Mouse (Mus musculus) kidney, postnatal 25 days (tissue): Measurements from ENCODE around the gene Nr6a1.

Experiments used
- DNase-seq, 2 experiments: peaks; one replicate each; pipeline ENCODE4 v3.0.0; 2021; ENCODE audit warnings: mixed read lengths in 2 of 2

Gene Nr6a1

GRCm38 (mm10) chr2:38781945-38782720 lies 145.4 kb downstream of the Nr6a1 start:
- DNase-seq = no peak

GRCm38 (mm10) chr2:38779939-38780338 lies 147.5 kb downstream of the Nr6a1 start:
- no peak for DNase-seq

GRCm38 (mm10) chr2:38777326-38777725 lies 150.2 kb downstream of the Nr6a1 start:
- DNase-seq = no peak

- DNase-seq = no peak
Measured at GRCm38 (mm10) chr2:38774936-38775335, 152.6 kb downstream of the Nr6a1 start.

GRCm38 (mm10) chr2:38771478-38771797 lies 156.1 kb downstream of the Nr6a1 start:
- peak in 1 of 2 experiments; percentile 5 for DNase-seq

GRCm38 (mm10) chr2:38770772-38771477 lies 156.6 kb downstream of the Nr6a1 start:
- DNase-seq = no peak

GRCm38 (mm10) chr2:38767177-38767931 lies 160.1 kb downstream of the Nr6a1 start:
- no peak for DNase-seq

GRCm38 (mm10) chr2:38739847-38740246 lies 187.6 kb downstream of the Nr6a1 start:
- DNase-seq = no peak

GRCm38 (mm10) chr2:38739410-38739809 lies 188.1 kb downstream of the Nr6a1 start:
- peak; percentile 57 to 81 for DNase-seq

GRCm38 (mm10) chr2:38738601-38739301 lies 188.7 kb downstream of the Nr6a1 start:
- no peak for DNase-seq

- no peak for DNase-seq
Measured at GRCm38 (mm10) chr2:38735740-38736139, 191.7 kb downstream of the Nr6a1 start.

- no peak for DNase-seq
Measured at GRCm38 (mm10) chr2:38734721-38735120, 192.8 kb downstream of the Nr6a1 start.

- no peak for DNase-seq
Measured at GRCm38 (mm10) chr2:38730331-38730827, 197.1 kb downstream of the Nr6a1 start.

GRCm38 (mm10) chr2:38725427-38725826 lies 202.1 kb downstream of the Nr6a1 start:
- DNase-seq = no peak

- no peak for DNase-seq
Measured at GRCm38 (mm10) chr2:38723378-38723777, 204.1 kb downstream of the Nr6a1 start.

GRCm38 (mm10) chr2:38722076-38722475 lies 205.4 kb downstream of the Nr6a1 start:
- DNase-seq = no peak

- no peak for DNase-seq
Measured at GRCm38 (mm10) chr2:38720661-38721060, 206.8 kb downstream of the Nr6a1 start.

- DNase-seq = no peak
Measured at GRCm38 (mm10) chr2:38719354-38719753, 208.1 kb downstream of the Nr6a1 start.

- no peak for DNase-seq
Measured at GRCm38 (mm10) chr2:38718676-38719075, 208.8 kb downstream of the Nr6a1 start.

GRCm38 (mm10) chr2:38717436-38717835 lies 210.1 kb downstream of the Nr6a1 start:
- DNase-seq = no peak

GRCm38 (mm10) chr2:38714324-38714723 lies 213.2 kb downstream of the Nr6a1 start, which contains the start of gene Nr5a1:
Nr5a1 (minus strand) TSS chr2:38714542.
- DNase-seq = no peak

GRCm38 (mm10) chr2:38713596-38713995 lies 213.9 kb downstream of the Nr6a1 start:
- no peak for DNase-seq

GRCm38 (mm10) chr2:38712769-38713125 lies 214.7 kb downstream of the Nr6a1 start:
- no peak for DNase-seq
